Mouse (Mus musculus) kidney, adult 18-20 months (tissue): ENCODE data around the gene Nlrx1.
A peak's percentile ranks its signal among the peaks of the same experiment; 100 is the strongest.
"Not testable (repeated sequence)": the region's sequence is repeated elsewhere in the genome, so short reads cannot be mapped to it uniquely, and the experiment has no call there.

Source experiments
- DNase-seq: peaks from one replicate; pipeline ENCODE4 v3.0.0; 2021

Gene Nlrx1

GRCm38 (mm10) chr9:44268432-44268831, at the start of gene Nlrx1:
Gene Nlrx1, minus strand, starts transcription at chr9:44268599.
- no peak for DNase-seq

GRCm38 (mm10) chr9:44317452-44317851, 49.1 kb upstream of the Nlrx1 start:
- DNase-seq: no peak

GRCm38 (mm10) chr9:44314910-44315309, 46.5 kb upstream of the Nlrx1 start:
- no peak for DNase-seq

- DNase-seq: no peak
These were observed 45.8 kb upstream of the Nlrx1 start for GRCm38 (mm10) chr9:44314257-44314547.

- DNase-seq: no peak
These were observed 45.3 kb upstream of the Nlrx1 start for GRCm38 (mm10) chr9:44313476-44314256.

GRCm38 (mm10) chr9:44311136-44312134, 43.0 kb upstream of the Nlrx1 start:
- peak; percentile 52 for DNase-seq

GRCm38 (mm10) chr9:44310750-44311135, 42.3 kb upstream of the Nlrx1 start:
- no peak for DNase-seq

- no peak for DNase-seq
These were observed 41.4 kb upstream of the Nlrx1 start for GRCm38 (mm10) chr9:44309756-44310155.

GRCm38 (mm10) chr9:44307248-44307647, 38.8 kb upstream of the Nlrx1 start:
- DNase-seq: no peak

- DNase-seq: no peak
These were observed 38.1 kb upstream of the Nlrx1 start for GRCm38 (mm10) chr9:44306532-44306931.

GRCm38 (mm10) chr9:44305466-44306079, 37.2 kb upstream of the Nlrx1 start, which contains the start of gene Hinfp:
Gene Hinfp, minus strand, starts transcription at chr9:44305671.
- peak; percentile 97 for DNase-seq

- not testable (repeated sequence) for DNase-seq
These were observed 31.6 kb upstream of the Nlrx1 start for GRCm38 (mm10) chr9:44300001-44300400.

- DNase-seq: peak; percentile 68
These were observed 24.1 kb upstream of the Nlrx1 start for GRCm38 (mm10) chr9:44292490-44292889.

GRCm38 (mm10) chr9:44288959-44289291, 20.5 kb upstream of the Nlrx1 start:
- DNase-seq: no peak

- no peak for DNase-seq
These were observed 19.9 kb upstream of the Nlrx1 start, which contains the start of gene Abcg4 for GRCm38 (mm10) chr9:44288076-44288958. Gene Abcg4, minus strand, starts transcription at chr9:44288615.

GRCm38 (mm10) chr9:44287401-44288075, 19.1 kb upstream of the Nlrx1 start:
- DNase-seq: no peak

GRCm38 (mm10) chr9:44287003-44287400, 18.6 kb upstream of the Nlrx1 start:
- no peak for DNase-seq

GRCm38 (mm10) chr9:44286256-44286850, 18.0 kb upstream of the Nlrx1 start:
- DNase-seq: no peak

- no peak for DNase-seq
These were observed 14.8 kb upstream of the Nlrx1 start for GRCm38 (mm10) chr9:44283183-44283582.

GRCm38 (mm10) chr9:44269973-44270372, 1.6 kb upstream of the Nlrx1 start:
- DNase-seq: no peak

- peak; percentile 62 for DNase-seq
These were observed 678 bp upstream of the Nlrx1 start for GRCm38 (mm10) chr9:44269077-44269476.
